Mouse (Mus musculus): ENCODE data around the gene 4930426L09Rik. TPM values are rescaled to one million over a fixed set of nuclear protein-coding genes. Genes with fewer than 3 reads are reported as not detected.

The 4930426L09Rik gene
- 0.38 and 0.59 TPM in 2 replicates for polyA plus RNA-seq (2015; fragmentation: Nextera tagmentation; extraction: Ambion mirVana)

- Histone ChIP-seq H3K36me3 (replicated peaks) (no peaks in the 10 kb centered on the region), H3K27me3 (replicated peaks) (no peaks in the 10 kb centered on the region), H3K4me1 (peaks cover 18% of the 10 kb centered on the region), H3K27ac (peak within 1 kb of the TSS; percentile 86), H3K4me2 (peak within 1 kb of the TSS; percentile 69), H3K4me3 (peak within 1 kb of the TSS; percentile 72), H3K9me3 (no peaks in the 10 kb centered on the region), H3K9ac (peak within 1 kb of the TSS; percentile 87)
- peak; percentile 99 for ATAC-seq (replicated peaks)
- WGBS, result 0% methylated on average over 46 of the region's 66 CpGs
Observed at GRCm38 (mm10) chr2:18998054-18998478, at the start of gene 4930426L09Rik, which contains the start of gene Pip4k2a. 4930426L09Rik (plus strand) TSS chr2:18998343. Pip4k2a (minus strand) TSS chr2:18998126.

- no peak overlapping the region for H3K4me2 ChIP-seq
- no peak for ATAC-seq (replicated peaks)
- no peak overlapping the region for H3K9ac ChIP-seq
- H3K27ac ChIP-seq, result no peak overlapping the region
- no peaks in the 10 kb centered on the region for H3K36me3 ChIP-seq (replicated peaks)
- WGBS, result 88% methylated on average over 7 of the region's 7 CpGs
- no peaks in the 10 kb centered on the region for H3K27me3 ChIP-seq (replicated peaks)
- no peaks in the 10 kb centered on the region for H3K9me3 ChIP-seq
- H3K4me1 ChIP-seq, result no peaks in the 10 kb centered on the region
- H3K4me3 ChIP-seq, result no peak overlapping the region
Observed at GRCm38 (mm10) chr2:18948741-18949140, 49.4 kb upstream of the 4930426L09Rik start.

- WGBS, result 79% methylated on average over 2 of the region's 2 CpGs
Observed at GRCm38 (mm10) chr2:18950758-18951157, 47.4 kb upstream of the 4930426L09Rik start.

GRCm38 (mm10) chr2:18952102-18952673 lies 46.0 kb upstream of the 4930426L09Rik start:
- no peak overlapping the region for H3K4me3 ChIP-seq
- H3K9ac ChIP-seq, result no peak overlapping the region
- no peak overlapping the region for H3K4me2 ChIP-seq
- no peaks in the 10 kb centered on the region for H3K9me3 ChIP-seq
- ATAC-seq (replicated peaks), result no peak
- no peaks in the 10 kb centered on the region for H3K27me3 ChIP-seq (replicated peaks)
- WGBS, result 82% methylated on average over 7 of the region's 7 CpGs
- no peaks in the 10 kb centered on the region for H3K36me3 ChIP-seq (replicated peaks)
- no peaks in the 10 kb centered on the region for H3K4me1 ChIP-seq
- H3K27ac ChIP-seq, result no peak overlapping the region

More at GRCm38 (mm10) chr2:18950758-18951157, 47.4 kb upstream of the 4930426L09Rik start:
- Histone ChIP-seq H3K4me2 (no peak overlapping the region), H3K4me1 (no peaks in the 10 kb centered on the region), H3K9ac (no peak overlapping the region), H3K36me3 (replicated peaks) (no peaks in the 10 kb centered on the region), H3K27ac (no peak overlapping the region), H3K27me3 (replicated peaks) (no peaks in the 10 kb centered on the region), H3K4me3 (no peak overlapping the region), H3K9me3 (no peaks in the 10 kb centered on the region)
- no peak for ATAC-seq (replicated peaks)

GRCm38 (mm10) chr2:18954422-18954821 lies 43.7 kb upstream of the 4930426L09Rik start:
- no peak for ATAC-seq (replicated peaks)
- H3K4me2 ChIP-seq, result no peak overlapping the region
- no peak overlapping the region for H3K4me3 ChIP-seq
- WGBS, result 68% methylated on average over 4 of the region's 4 CpGs
- no peaks in the 10 kb centered on the region for H3K27me3 ChIP-seq (replicated peaks)
- H3K9ac ChIP-seq, result no peak overlapping the region
- H3K4me1 ChIP-seq, result no peaks in the 10 kb centered on the region
- no peaks in the 10 kb centered on the region for H3K9me3 ChIP-seq
- H3K36me3 ChIP-seq (replicated peaks), result no peaks in the 10 kb centered on the region
- H3K27ac ChIP-seq, result no peak overlapping the region

GRCm38 (mm10) chr2:18955022-18955421 lies 43.1 kb upstream of the 4930426L09Rik start:
- 23% methylated on average over 4 of the region's 4 CpGs for WGBS
- ATAC-seq (replicated peaks), result no peak
- no peaks in the 10 kb centered on the region for H3K36me3 ChIP-seq (replicated peaks)
- no peaks in the 10 kb centered on the region for H3K9me3 ChIP-seq
- no peaks in the 10 kb centered on the region for H3K27me3 ChIP-seq (replicated peaks)
- no peak overlapping the region for H3K9ac ChIP-seq
- H3K4me1 ChIP-seq, result no peaks in the 10 kb centered on the region
- H3K4me2 ChIP-seq, result no peak overlapping the region
- no peak overlapping the region for H3K27ac ChIP-seq
- H3K4me3 ChIP-seq, result no peak overlapping the region

GRCm38 (mm10) chr2:18955671-18956070 lies 42.5 kb upstream of the 4930426L09Rik start:
- Histone ChIP-seq H3K4me3 (no peak overlapping the region), H3K9ac (no peak overlapping the region), H3K9me3 (no peaks in the 10 kb centered on the region), H3K36me3 (replicated peaks) (no peaks in the 10 kb centered on the region), H3K27me3 (replicated peaks) (no peaks in the 10 kb centered on the region), H3K4me2 (no peak overlapping the region), H3K27ac (no peak overlapping the region), H3K4me1 (no peaks in the 10 kb centered on the region)
- WGBS, result 92% methylated on average over 13 of the region's 13 CpGs
- ATAC-seq (replicated peaks), result no peak

- Histone ChIP-seq H3K4me3 (no peak overlapping the region), H3K4me1 (no peaks in the 10 kb centered on the region), H3K27me3 (replicated peaks) (no peaks in the 10 kb centered on the region), H3K27ac (no peak overlapping the region), H3K9ac (no peak overlapping the region), H3K4me2 (no peak overlapping the region), H3K36me3 (replicated peaks) (no peaks in the 10 kb centered on the region), H3K9me3 (no peaks in the 10 kb centered on the region)
- 85% methylated on average over 3 of the region's 3 CpGs for WGBS
- no peak for ATAC-seq (replicated peaks)
Observed at GRCm38 (mm10) chr2:18956424-18956823, 41.7 kb upstream of the 4930426L09Rik start.

GRCm38 (mm10) chr2:18956945-18957344 lies 41.2 kb upstream of the 4930426L09Rik start:
- no peak overlapping the region for H3K27ac ChIP-seq
- H3K9ac ChIP-seq, result no peak overlapping the region
- H3K9me3 ChIP-seq, result no peaks in the 10 kb centered on the region
- no peaks in the 10 kb centered on the region for H3K4me1 ChIP-seq
- H3K4me3 ChIP-seq, result no peak overlapping the region
- no peak for ATAC-seq (replicated peaks)
- no peak overlapping the region for H3K4me2 ChIP-seq
- WGBS, result 47% methylated on average over 7 of the region's 7 CpGs
- no peaks in the 10 kb centered on the region for H3K36me3 ChIP-seq (replicated peaks)
- H3K27me3 ChIP-seq (replicated peaks), result no peaks in the 10 kb centered on the region

GRCm38 (mm10) chr2:18957459-18957858 lies 40.7 kb upstream of the 4930426L09Rik start:
- Histone ChIP-seq H3K9me3 (no peaks in the 10 kb centered on the region), H3K4me2 (no peak overlapping the region), H3K9ac (no peak overlapping the region), H3K4me3 (no peak overlapping the region), H3K36me3 (replicated peaks) (no peaks in the 10 kb centered on the region), H3K27ac (no peak overlapping the region), H3K4me1 (no peaks in the 10 kb centered on the region), H3K27me3 (replicated peaks) (no peaks in the 10 kb centered on the region)
- no peak for ATAC-seq (replicated peaks)
- 96% methylated on average over 7 of the region's 7 CpGs for WGBS

GRCm38 (mm10) chr2:18958044-18958443 lies 40.1 kb upstream of the 4930426L09Rik start:
- no peaks in the 10 kb centered on the region for H3K27me3 ChIP-seq (replicated peaks)
- H3K9me3 ChIP-seq, result no peaks in the 10 kb centered on the region
- H3K27ac ChIP-seq, result no peak overlapping the region
- H3K36me3 ChIP-seq (replicated peaks), result no peaks in the 10 kb centered on the region
- no peak for ATAC-seq (replicated peaks)
- WGBS, result 77% methylated on average over 9 of the region's 9 CpGs
- H3K4me3 ChIP-seq, result no peak overlapping the region
- no peak overlapping the region for H3K4me2 ChIP-seq
- no peak overlapping the region for H3K9ac ChIP-seq
- no peaks in the 10 kb centered on the region for H3K4me1 ChIP-seq

GRCm38 (mm10) chr2:18958501-18958900 lies 39.6 kb upstream of the 4930426L09Rik start:
- H3K36me3 ChIP-seq (replicated peaks), result no peaks in the 10 kb centered on the region
- no peaks in the 10 kb centered on the region for H3K27me3 ChIP-seq (replicated peaks)
- H3K4me3 ChIP-seq, result no peak overlapping the region
- H3K4me2 ChIP-seq, result no peak overlapping the region
- no peak for ATAC-seq (replicated peaks)
- no peaks in the 10 kb centered on the region for H3K9me3 ChIP-seq
- WGBS, result 94% methylated on average over 5 of the region's 5 CpGs
- H3K27ac ChIP-seq, result no peak overlapping the region
- H3K4me1 ChIP-seq, result no peaks in the 10 kb centered on the region
- H3K9ac ChIP-seq, result no peak overlapping the region

- no peaks in the 10 kb centered on the region for H3K27me3 ChIP-seq (replicated peaks)
- H3K4me1 ChIP-seq, result no peaks in the 10 kb centered on the region
- H3K9ac ChIP-seq, result no peak overlapping the region
- H3K36me3 ChIP-seq (replicated peaks), result no peaks in the 10 kb centered on the region
- WGBS, result 89% methylated on average over 6 of the region's 6 CpGs
- no peaks in the 10 kb centered on the region for H3K9me3 ChIP-seq
- H3K27ac ChIP-seq, result no peak overlapping the region
- no peak for ATAC-seq (replicated peaks)
- no peak overlapping the region for H3K4me2 ChIP-seq
- H3K4me3 ChIP-seq, result no peak overlapping the region
Observed at GRCm38 (mm10) chr2:18959008-18959407, 39.1 kb upstream of the 4930426L09Rik start.
